Mouse (Mus musculus) adrenal gland, adult 2 months (tissue): ENCODE data around the gene Epp13. TPM values are rescaled to one million over a fixed set of nuclear protein-coding genes. Genes with fewer than 3 reads are reported as not detected.
A peak's percentile ranks its signal among the peaks of the same experiment; 100 is the strongest.
"Not testable (repeated sequence)": the region's sequence is repeated elsewhere in the genome, so short reads cannot be mapped to it uniquely, and the experiment has no call there.

ENCODE experiments used
- DNase-seq: peaks from one replicate; pipeline ENCODE4 v3.0.0; 2021
- polyA plus RNA-seq: library from polyadenylated mRNA; depleted of rRNA; stranded (reverse); fragments of >200 nt; gene quantifications from 2 replicates; pipeline ENCODE4 v1.2.3, GENCODE M21; 2012; rRNA removed
- total RNA-seq, 2 experiments: library from RNA; stranded (reverse); gene quantifications; 2 replicates each; pipeline ENCODE4 v1.2.3; 2021

The Epp13 gene
- total and polyA plus RNA-seq, 3 experiments = not detected

DNA sequence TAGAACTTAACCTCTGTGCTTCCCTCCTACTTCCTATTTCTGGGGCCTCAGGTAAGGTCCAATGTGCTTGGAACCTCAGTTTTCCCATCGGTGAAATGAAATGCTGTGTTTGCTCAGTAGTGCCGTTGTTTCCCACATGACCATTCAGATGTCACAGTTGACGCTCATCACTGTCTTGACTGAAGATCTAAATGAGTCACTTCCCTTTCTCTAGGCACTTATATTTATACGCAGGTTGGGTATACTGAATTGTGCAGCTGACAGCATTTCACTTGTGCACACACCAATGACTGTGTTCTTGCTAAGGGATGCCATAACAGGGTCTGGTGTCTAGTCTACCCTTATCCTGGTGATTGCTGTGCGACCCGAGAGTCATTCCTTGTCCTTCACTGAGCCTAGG lies 32.9 kb downstream of the Epp13 start:
- DNase-seq = no peak

DNA sequence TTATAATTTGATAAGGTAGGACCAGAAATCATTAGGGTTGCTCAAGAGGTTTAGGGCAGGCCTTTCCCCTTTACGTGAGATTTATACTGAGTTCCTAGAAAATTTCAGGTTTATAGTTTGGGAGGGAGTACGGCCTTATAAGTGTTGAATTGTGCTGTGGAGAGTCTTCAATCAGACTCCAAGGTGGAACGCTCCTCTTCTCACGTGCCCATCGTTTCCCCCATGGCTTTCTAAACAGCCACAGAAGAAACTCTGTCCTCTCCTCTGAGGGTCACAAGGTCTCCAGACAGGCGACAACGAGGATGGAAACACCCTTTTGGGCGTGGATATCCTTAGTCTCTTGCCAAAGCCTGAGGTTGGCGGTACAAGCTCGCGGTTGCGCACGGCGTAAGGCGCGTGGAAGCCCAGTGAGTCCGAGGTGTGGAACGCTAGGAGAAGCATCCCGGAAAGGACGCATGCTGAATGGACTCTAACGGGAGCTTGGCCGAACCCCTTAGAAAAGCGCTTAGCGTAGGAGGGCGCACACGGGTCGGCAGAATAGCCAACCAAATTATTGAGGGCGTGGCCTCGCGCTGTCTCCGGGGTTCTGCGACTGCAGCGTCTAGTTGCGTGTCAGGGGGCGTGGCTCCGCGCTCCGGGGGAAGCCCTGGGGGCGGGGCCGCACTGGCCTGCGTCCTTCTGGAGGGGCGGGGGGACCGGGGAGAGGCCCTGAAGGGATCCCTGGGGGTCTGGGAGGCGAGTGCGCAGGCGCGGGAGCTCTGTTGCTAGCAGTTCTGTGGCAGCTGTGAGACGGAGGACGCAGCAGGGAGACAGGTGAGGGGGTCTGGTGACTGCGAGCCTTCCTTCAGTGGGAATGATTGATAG lies 33.6 kb downstream of the Epp13 start, which contains the start of gene Zfp667:
Gene Zfp667 (plus strand): TSS at position 738 of the 864 bp plus-strand sequence.
- DNase-seq = peak; percentile 99

DNA sequence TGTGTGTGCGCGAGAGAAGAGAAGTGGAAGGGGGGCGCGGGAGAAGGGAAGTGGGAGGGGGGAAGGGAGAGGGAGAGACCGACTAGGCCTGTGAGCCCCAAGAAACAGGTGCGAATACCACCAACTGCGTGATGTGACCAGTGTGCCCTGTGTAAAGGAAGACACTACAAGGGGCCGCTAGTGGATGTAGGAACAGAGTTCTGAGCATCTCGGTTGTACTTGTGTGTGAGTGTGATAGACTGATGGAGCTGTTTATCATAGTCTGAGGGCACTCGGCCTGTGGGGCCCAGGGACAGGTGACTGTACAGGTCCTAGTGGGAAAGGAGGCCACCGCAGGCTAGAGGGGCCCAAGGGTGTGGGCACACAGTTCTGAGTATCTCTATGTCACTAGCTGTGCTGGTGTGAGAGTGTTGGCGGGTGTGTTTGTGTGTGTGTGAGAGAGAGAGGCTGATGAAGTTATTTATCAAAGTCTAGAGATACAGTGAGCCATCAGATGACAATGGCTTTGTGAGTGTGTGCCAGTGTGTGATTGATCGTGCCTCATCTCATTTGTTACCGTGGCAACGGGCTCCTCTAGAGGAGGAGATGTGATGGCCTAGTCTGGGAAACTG lies 34.5 kb downstream of the Epp13 start:
- DNase-seq = peak; percentile 21

DNA sequence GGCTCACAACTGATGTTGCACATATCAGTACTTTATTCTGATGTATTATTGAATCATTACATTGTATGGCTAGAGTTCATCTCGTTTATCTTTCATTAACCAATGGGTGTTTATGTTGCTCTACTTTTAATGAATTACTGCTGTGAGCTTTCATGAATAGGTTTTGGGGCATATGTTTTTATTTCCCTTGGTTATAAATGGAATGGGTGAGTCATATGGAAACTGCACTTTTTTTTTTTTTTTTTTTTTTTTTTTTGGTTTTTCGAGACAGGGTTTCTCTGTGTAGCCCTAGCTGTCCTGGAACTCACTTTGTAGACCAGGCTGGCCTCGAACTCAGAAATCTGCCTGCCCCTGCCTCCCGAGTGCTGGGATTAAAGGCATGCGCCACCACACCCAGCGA lies 38.6 kb downstream of the Epp13 start:
- not testable (repeated sequence) for DNase-seq

DNA sequence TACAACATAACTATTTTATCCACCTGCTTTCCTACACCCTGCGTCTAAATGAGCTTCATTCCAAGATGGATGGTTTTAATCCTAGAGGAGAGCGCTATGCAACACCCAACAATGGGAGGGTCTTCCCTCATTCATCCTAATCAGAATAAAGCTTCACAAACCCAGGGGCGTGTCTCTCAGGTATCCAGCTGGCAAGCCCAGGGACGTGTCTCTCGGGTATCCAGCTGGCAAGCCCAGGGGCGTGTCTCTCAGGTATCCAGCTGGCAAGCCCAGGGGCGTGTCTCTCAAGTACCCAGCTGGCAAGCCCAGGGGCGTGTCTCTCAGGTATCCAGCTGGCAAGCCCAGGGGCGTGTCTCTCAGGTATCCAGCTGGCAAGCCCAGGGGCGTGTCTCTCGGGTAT lies 48.3 kb downstream of the Epp13 start:
- DNase-seq = not testable (repeated sequence)

DNA sequence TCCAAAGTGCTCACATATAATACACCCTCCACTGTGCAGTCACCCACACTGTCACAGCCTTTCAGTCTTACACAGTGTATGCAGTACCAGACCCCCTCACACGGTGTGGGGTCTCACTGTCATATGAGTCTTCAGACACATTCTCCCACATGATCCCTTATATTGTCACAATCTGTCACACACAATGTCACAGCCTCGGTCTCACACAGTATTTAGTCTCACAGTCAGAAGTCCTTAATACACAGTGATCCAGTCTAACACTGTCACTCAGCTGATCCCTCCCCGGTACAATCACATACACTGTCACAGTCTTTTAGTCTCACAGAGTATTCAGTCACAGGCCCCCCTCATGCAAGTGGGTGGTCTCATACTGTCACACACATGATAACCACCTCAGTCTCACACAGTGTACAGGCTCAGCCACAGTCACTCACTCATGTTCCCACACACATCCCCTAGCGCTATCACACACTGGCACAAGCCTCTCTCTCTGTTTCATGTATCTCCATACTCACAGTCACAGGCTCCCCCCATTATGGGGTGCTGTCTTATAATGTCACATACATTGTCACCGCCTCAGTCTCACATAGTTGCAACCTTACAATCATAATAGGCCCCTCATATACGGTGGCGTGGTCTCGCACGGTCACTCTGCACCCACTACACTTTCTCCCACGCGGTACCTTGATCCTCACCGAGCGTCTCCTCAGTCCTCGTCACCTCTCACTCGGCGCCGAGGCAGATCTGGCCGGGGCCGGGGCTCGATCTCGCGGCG lies 78.1 kb downstream of the Epp13 start:
- DNase-seq = no peak

DNA sequence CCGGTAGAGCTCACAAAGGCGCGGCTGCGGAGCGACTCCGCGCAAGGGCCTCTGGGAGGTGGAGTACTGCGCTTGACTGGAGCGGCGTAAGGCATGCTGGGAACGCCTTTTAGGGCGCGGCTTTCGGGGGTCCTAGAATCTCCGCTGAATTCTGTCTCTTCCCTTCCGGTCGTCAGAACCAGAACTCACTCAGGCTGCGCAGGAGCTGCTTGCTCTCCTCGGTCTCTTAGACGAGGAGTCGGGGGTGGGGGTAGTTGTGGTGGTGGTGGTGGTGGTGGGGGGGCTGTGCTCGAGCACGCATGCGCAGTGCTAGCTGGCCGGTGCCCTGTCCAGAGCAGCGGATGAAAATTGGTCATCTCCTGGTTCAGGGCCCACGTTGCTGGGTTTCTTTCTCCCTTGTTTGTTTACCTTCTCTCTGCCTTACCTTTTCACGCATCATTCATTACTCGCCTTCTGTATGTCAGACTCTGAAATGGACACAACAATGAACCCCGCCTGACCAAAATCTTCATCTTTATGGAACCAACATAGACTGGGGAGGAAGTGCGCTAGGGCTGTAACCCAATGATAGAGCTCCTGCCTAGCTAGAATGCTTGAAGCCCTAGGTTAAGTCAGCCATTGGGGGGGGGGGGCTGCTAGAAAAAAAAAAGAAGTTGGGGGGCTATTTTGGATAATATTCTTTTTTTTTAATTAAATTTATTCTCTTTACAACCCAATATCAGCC lies 78.9 kb downstream of the Epp13 start, which contains the start of gene Zfp583:
Gene Zfp583 (minus strand): TSS at position 53 of the 724 bp plus-strand sequence.
- DNase-seq = peak; percentile 89

Other genes with a start within 250 kb of the Epp13 start
- gene Vmn1r65, start 241.7 kb upstream of the Epp13 start, total RNA-seq = not detected
- gene Vmn1r65, start 241.7 kb upstream of the Epp13 start, polyA plus RNA-seq = not detected in 2 replicates
- gene Nlrp4c, start 207.5 kb upstream of the Epp13 start, total RNA-seq = not detected
- gene Nlrp4c, start 207.5 kb upstream of the Epp13 start, polyA plus RNA-seq = not detected in 2 replicates
- 10 to 100 TPM; 41.8 to 41.9 TPM for gene Zfp787, start 96.7 kb upstream of the Epp13 start, total RNA-seq
- 73.8 and 87.1 TPM in 2 replicates for gene Zfp787, start 96.7 kb upstream of the Epp13 start, polyA plus RNA-seq
- gene Zfp444, start 80.5 kb upstream of the Epp13 start, total RNA-seq = 10 to 100 TPM; 22.5 to 31.1 TPM
- 50.7 and 61.8 TPM in 2 replicates for gene Zfp444, start 80.5 kb upstream of the Epp13 start, polyA plus RNA-seq
- gene Galp, start 55.6 kb upstream of the Epp13 start, total RNA-seq = not detected
- gene Galp, start 55.6 kb upstream of the Epp13 start, polyA plus RNA-seq = not detected in 2 replicates
- gene Zscan5b, start 30.4 kb upstream of the Epp13 start, total RNA-seq = not detected
- not detected in 2 replicates for gene Zscan5b, start 30.4 kb upstream of the Epp13 start, polyA plus RNA-seq
- gene Zfp667, start 33.9 kb downstream of the Epp13 start, total RNA-seq = 1 to 10 TPM; 6.5 to 6.6 TPM
- 0.37 and 0.45 TPM in 2 replicates for gene Zfp667, start 33.9 kb downstream of the Epp13 start, polyA plus RNA-seq
- 1 to 10 TPM; 2.5 to 3.5 TPM for gene Zfp583, start 78.6 kb downstream of the Epp13 start, total RNA-seq
- gene Zfp583, start 78.6 kb downstream of the Epp13 start, polyA plus RNA-seq = 0.52 and 1.5 TPM in 2 replicates
- gene Gm3854, start 91.0 kb downstream of the Epp13 start, total RNA-seq = 1 to 10 TPM in 1 of 2 experiments, under 1 TPM in 1; 0.58 to 1.0 TPM
- 0.06 TPM in 1 of 2 replicates, not detected in the other for gene Gm3854, start 91.0 kb downstream of the Epp13 start, polyA plus RNA-seq
- gene Zfp78, start 110.6 kb downstream of the Epp13 start, total RNA-seq = 1 to 10 TPM; 1.9 to 3.0 TPM
- 0.02 and 0.20 TPM in 2 replicates for gene Zfp78, start 110.6 kb downstream of the Epp13 start, polyA plus RNA-seq
- 1 to 10 TPM; 1.4 to 2.5 TPM for gene Zfp28, start 130.6 kb downstream of the Epp13 start, total RNA-seq
- gene Zfp28, start 130.6 kb downstream of the Epp13 start, polyA plus RNA-seq = 1.1 and 1.3 TPM in 2 replicates
- under 1 TPM; 0.37 to 0.97 TPM for gene Smim17, start 146.0 kb downstream of the Epp13 start, total RNA-seq
- 0.03 TPM in 2 replicates for gene Smim17, start 146.0 kb downstream of the Epp13 start, polyA plus RNA-seq
- gene Gm20715, start 157.6 kb downstream of the Epp13 start, total RNA-seq = not detected
- not detected in 2 replicates for gene Gm20715, start 157.6 kb downstream of the Epp13 start, polyA plus RNA-seq
- not detected for gene Olfr1344, start 186.0 kb downstream of the Epp13 start, total RNA-seq
- 0.34 and 0.76 TPM in 2 replicates for gene Olfr1344, start 186.0 kb downstream of the Epp13 start, polyA plus RNA-seq
- not detected for gene Olfr1336, start 203.5 kb downstream of the Epp13 start, total RNA-seq
- gene Olfr1336, start 203.5 kb downstream of the Epp13 start, polyA plus RNA-seq = not detected in 2 replicates
- gene Olfr1346, start 214.4 kb downstream of the Epp13 start, total RNA-seq = not detected
- not detected in 2 replicates for gene Olfr1346, start 214.4 kb downstream of the Epp13 start, polyA plus RNA-seq
- not detected for gene Olfr5, start 234.2 kb downstream of the Epp13 start, total RNA-seq
- gene Olfr5, start 234.2 kb downstream of the Epp13 start, polyA plus RNA-seq = not detected in 2 replicates
- not detected for gene Olfr1347, start 247.0 kb downstream of the Epp13 start, total RNA-seq
- not detected in 2 replicates for gene Olfr1347, start 247.0 kb downstream of the Epp13 start, polyA plus RNA-seq